Mouse (Mus musculus): ENCODE measurements around the gene Sh3gl1. TPM values are rescaled to one million over a fixed set of nuclear protein-coding genes. Genes with fewer than 3 reads are reported as not detected.
"Not testable (repeated sequence)": the region's sequence is repeated elsewhere in the genome, so short reads cannot be mapped to it uniquely, and the experiment has no call there.

Gene Sh3gl1
- polyA plus RNA-seq, 1 experiment from 2014 or later: 190 TPM

- no peaks in the 10 kb centered on the region for H3K9me3 ChIP-seq (ENCODE audit: low read length)
- H3K27me3 ChIP-seq (ENCODE audit: insufficient read depth, low read length): no peaks in the 10 kb centered on the region
- no peak overlapping the region for H3K4me3 ChIP-seq (ENCODE audit: low read length)
- no peak overlapping the region for H3K9ac ChIP-seq (replicated peaks; ENCODE audit: low read length)
- no peak overlapping the region for H3K27ac ChIP-seq (ENCODE audit: low read length)
- H3K4me1 ChIP-seq (ENCODE audit: insufficient read depth, low read length): peaks cover 12% of the 10 kb centered on the region
- 85% methylated on average over 5 of the region's 5 CpGs for WGBS
- no peak overlapping the region for H3K4me2 ChIP-seq (replicated peaks; ENCODE audit: low read depth, low read length)
- ATAC-seq (ENCODE audit: low FRiP score, low TSS enrichment): no peak
- peaks cover 57% of the 10 kb centered on the region for H3K36me3 ChIP-seq (ENCODE audit: insufficient read depth, low read length)
Measured at GRCm38 (mm10) chr17:56072243-56072642, 35.8 kb upstream of the Sh3gl1 start.

- H3K9ac ChIP-seq (replicated peaks; ENCODE audit: low read length): no peak overlapping the region
- no peak overlapping the region for H3K27ac ChIP-seq (ENCODE audit: low read length)
- no peak overlapping the region for H3K4me2 ChIP-seq (replicated peaks; ENCODE audit: low read depth, low read length)
- ATAC-seq (ENCODE audit: low FRiP score, low TSS enrichment): no peak
- peaks cover 64% of the 10 kb centered on the region for H3K36me3 ChIP-seq (ENCODE audit: insufficient read depth, low read length)
- no peak overlapping the region for H3K4me3 ChIP-seq (ENCODE audit: low read length)
- H3K9me3 ChIP-seq (ENCODE audit: low read length): no peaks in the 10 kb centered on the region
- peaks cover 12% of the 10 kb centered on the region for H3K4me1 ChIP-seq (ENCODE audit: insufficient read depth, low read length)
- no peaks in the 10 kb centered on the region for H3K27me3 ChIP-seq (ENCODE audit: insufficient read depth, low read length)
Measured at GRCm38 (mm10) chr17:56071126-56071525, 34.7 kb upstream of the Sh3gl1 start.

- Histone ChIP-seq H3K9ac (replicated peaks; ENCODE audit: low read length) (no peak overlapping the region), H3K27ac (ENCODE audit: low read length) (no peak overlapping the region), H3K4me1 (ENCODE audit: insufficient read depth, low read length) (peaks cover 4% of the 10 kb centered on the region), H3K36me3 (ENCODE audit: insufficient read depth, low read length) (peaks cover 82% of the 10 kb centered on the region), H3K9me3 (ENCODE audit: low read length) (no peaks in the 10 kb centered on the region), H3K27me3 (ENCODE audit: insufficient read depth, low read length) (no peaks in the 10 kb centered on the region), H3K4me2 (replicated peaks; ENCODE audit: low read depth, low read length) (no peak overlapping the region), H3K4me3 (ENCODE audit: low read length) (no peak overlapping the region)
- ATAC-seq (ENCODE audit: low FRiP score, low TSS enrichment): no peak
- 93% methylated on average over 14 of the region's 14 CpGs for WGBS
Measured at GRCm38 (mm10) chr17:56069066-56069465, 32.6 kb upstream of the Sh3gl1 start.

GRCm38 (mm10) chr17:56066451-56066850 is 30.0 kb upstream of the Sh3gl1 start:
- no peaks in the 10 kb centered on the region for H3K27me3 ChIP-seq (ENCODE audit: insufficient read depth, low read length)
- no peaks in the 10 kb centered on the region for H3K9me3 ChIP-seq (ENCODE audit: low read length)
- H3K9ac ChIP-seq (replicated peaks; ENCODE audit: low read length): no peak overlapping the region
- H3K4me1 ChIP-seq (ENCODE audit: insufficient read depth, low read length): no peaks in the 10 kb centered on the region
- H3K4me3 ChIP-seq (ENCODE audit: low read length): no peak overlapping the region
- H3K27ac ChIP-seq (ENCODE audit: low read length): no peak overlapping the region
- peaks cover 92% of the 10 kb centered on the region for H3K36me3 ChIP-seq (ENCODE audit: insufficient read depth, low read length)
- ATAC-seq (ENCODE audit: low FRiP score, low TSS enrichment): no peak
- H3K4me2 ChIP-seq (replicated peaks; ENCODE audit: low read depth, low read length): no peak overlapping the region

GRCm38 (mm10) chr17:56065715-56066114 is 29.3 kb upstream of the Sh3gl1 start:
- not testable (repeated sequence) for H3K27ac ChIP-seq (ENCODE audit: low read length); ATAC-seq (ENCODE audit: low FRiP score, low TSS enrichment); H3K9me3 ChIP-seq (ENCODE audit: low read length); H3K4me2 ChIP-seq (replicated peaks; ENCODE audit: low read depth, low read length); H3K4me1 ChIP-seq (ENCODE audit: insufficient read depth, low read length); H3K4me3 ChIP-seq (ENCODE audit: low read length); H3K9ac ChIP-seq (replicated peaks; ENCODE audit: low read length); H3K27me3 ChIP-seq (ENCODE audit: insufficient read depth, low read length)
- 79% methylated on average over 6 of the region's 6 CpGs for WGBS
- peaks cover 92% of the 10 kb centered on the region for H3K36me3 ChIP-seq (ENCODE audit: insufficient read depth, low read length)

- no peak overlapping the region for H3K4me3 ChIP-seq (ENCODE audit: low read length)
- WGBS: 94% methylated on average over 7 of the region's 7 CpGs
- H3K4me1 ChIP-seq (ENCODE audit: insufficient read depth, low read length): no peaks in the 10 kb centered on the region
- no peak overlapping the region for H3K27ac ChIP-seq (ENCODE audit: low read length)
- H3K36me3 ChIP-seq (ENCODE audit: insufficient read depth, low read length): peaks cover 85% of the 10 kb centered on the region
- no peaks in the 10 kb centered on the region for H3K9me3 ChIP-seq (ENCODE audit: low read length)
- no peak overlapping the region for H3K9ac ChIP-seq (replicated peaks; ENCODE audit: low read length)
- no peaks in the 10 kb centered on the region for H3K27me3 ChIP-seq (ENCODE audit: insufficient read depth, low read length)
- no peak overlapping the region for H3K4me2 ChIP-seq (replicated peaks; ENCODE audit: low read depth, low read length)
- ATAC-seq (ENCODE audit: low FRiP score, low TSS enrichment): no peak
Measured at GRCm38 (mm10) chr17:56062081-56062480, 25.6 kb upstream of the Sh3gl1 start.

- Histone ChIP-seq H3K27ac (ENCODE audit: low read length) (no peak overlapping the region), H3K9ac (replicated peaks; ENCODE audit: low read length) (no peak overlapping the region), H3K27me3 (ENCODE audit: insufficient read depth, low read length) (no peaks in the 10 kb centered on the region), H3K36me3 (ENCODE audit: insufficient read depth, low read length) (peaks cover 67% of the 10 kb centered on the region), H3K4me1 (ENCODE audit: insufficient read depth, low read length) (no peaks in the 10 kb centered on the region), H3K9me3 (ENCODE audit: low read length) (no peaks in the 10 kb centered on the region), H3K4me3 (ENCODE audit: low read length) (no peak overlapping the region), H3K4me2 (replicated peaks; ENCODE audit: low read depth, low read length) (no peak overlapping the region)
- WGBS: 84% methylated on average over 11 of the region's 11 CpGs
- ATAC-seq (ENCODE audit: low FRiP score, low TSS enrichment): no peak
Measured at GRCm38 (mm10) chr17:56057381-56058120, 21.1 kb upstream of the Sh3gl1 start.

GRCm38 (mm10) chr17:56055945-56056678 is 19.7 kb upstream of the Sh3gl1 start:
- H3K36me3 ChIP-seq (ENCODE audit: insufficient read depth, low read length): peaks cover 64% of the 10 kb centered on the region
- H3K4me2 ChIP-seq (replicated peaks; ENCODE audit: low read depth, low read length): no peak overlapping the region
- WGBS: 71% methylated on average over 4 of the region's 4 CpGs
- ATAC-seq (ENCODE audit: low FRiP score, low TSS enrichment): no peak
- H3K4me3 ChIP-seq (ENCODE audit: low read length): no peak overlapping the region
- no peaks in the 10 kb centered on the region for H3K9me3 ChIP-seq (ENCODE audit: low read length)
- H3K27ac ChIP-seq (ENCODE audit: low read length): no peak overlapping the region
- H3K4me1 ChIP-seq (ENCODE audit: insufficient read depth, low read length): no peaks in the 10 kb centered on the region
- no peak overlapping the region for H3K9ac ChIP-seq (replicated peaks; ENCODE audit: low read length)
- no peaks in the 10 kb centered on the region for H3K27me3 ChIP-seq (ENCODE audit: insufficient read depth, low read length)

- no peaks in the 10 kb centered on the region for H3K4me1 ChIP-seq (ENCODE audit: insufficient read depth, low read length)
- no peaks in the 10 kb centered on the region for H3K27me3 ChIP-seq (ENCODE audit: insufficient read depth, low read length)
- H3K4me3 ChIP-seq (ENCODE audit: low read length): no peak overlapping the region
- no peak overlapping the region for H3K27ac ChIP-seq (ENCODE audit: low read length)
- no peak overlapping the region for H3K9ac ChIP-seq (replicated peaks; ENCODE audit: low read length)
- H3K36me3 ChIP-seq (ENCODE audit: insufficient read depth, low read length): peaks cover 62% of the 10 kb centered on the region
- H3K4me2 ChIP-seq (replicated peaks; ENCODE audit: low read depth, low read length): no peak overlapping the region
- H3K9me3 ChIP-seq (ENCODE audit: low read length): no peaks in the 10 kb centered on the region
- no peak for ATAC-seq (ENCODE audit: low FRiP score, low TSS enrichment)
Measured at GRCm38 (mm10) chr17:56054938-56055337, 18.5 kb upstream of the Sh3gl1 start.

GRCm38 (mm10) chr17:56051369-56051768 is 14.9 kb upstream of the Sh3gl1 start:
- H3K9me3 ChIP-seq (ENCODE audit: low read length): no peaks in the 10 kb centered on the region
- WGBS: 84% methylated on average over 5 of the region's 5 CpGs
- no peaks in the 10 kb centered on the region for H3K4me1 ChIP-seq (ENCODE audit: insufficient read depth, low read length)
- no peaks in the 10 kb centered on the region for H3K27me3 ChIP-seq (ENCODE audit: insufficient read depth, low read length)
- H3K27ac ChIP-seq (ENCODE audit: low read length): no peak overlapping the region
- ATAC-seq (ENCODE audit: low FRiP score, low TSS enrichment): no peak
- H3K9ac ChIP-seq (replicated peaks; ENCODE audit: low read length): no peak overlapping the region
- no peak overlapping the region for H3K4me3 ChIP-seq (ENCODE audit: low read length)
- no peak overlapping the region for H3K4me2 ChIP-seq (replicated peaks; ENCODE audit: low read depth, low read length)
- H3K36me3 ChIP-seq (ENCODE audit: insufficient read depth, low read length): peaks cover 54% of the 10 kb centered on the region
